Mouse (Mus musculus) cerebellum, postnatal 4 days (tissue): Measurements from ENCODE around the gene Yipf3.
A peak's percentile ranks its signal among the peaks of the same experiment; 100 is the strongest.

Source experiments
- DNase-seq, 2 experiments: peaks; one replicate each; pipeline ENCODE4 v3.0.0; 2022; ENCODE audit warnings: low spot score in 2 of 2, mixed read lengths in 1 of 2

Yipf3 gene

GRCm38 (mm10) chr17:46247512-46248188, at the start of gene Yipf3, which contains the start of gene Polr1c:
Gene Yipf3, plus strand, starts transcription at chr17:46248080.
Gene Polr1c, minus strand, starts transcription at chr17:46248054.
- DNase-seq: peak; percentile 86 to 93

GRCm38 (mm10) chr17:46201151-46201550, 46.7 kb upstream of the Yipf3 start:
- DNase-seq: no peak

- DNase-seq: peak; percentile 85 to 94
Measured at GRCm38 (mm10) chr17:46202421-46203071, 45.3 kb upstream of the Yipf3 start, which contains the start of the genes Polh and Xpo5. Gene Polh, minus strand, starts transcription at chr17:46202645. Gene Xpo5, plus strand, starts transcription at chr17:46202782.

- no peak for DNase-seq
Measured at GRCm38 (mm10) chr17:46203078-46203477, 44.8 kb upstream of the Yipf3 start.

- no peak for DNase-seq
Measured at GRCm38 (mm10) chr17:46206676-46207075, 41.2 kb upstream of the Yipf3 start.

- no peak for DNase-seq
Measured at GRCm38 (mm10) chr17:46210550-46210949, 37.3 kb upstream of the Yipf3 start.

GRCm38 (mm10) chr17:46221601-46222000, 26.3 kb upstream of the Yipf3 start:
- no peak for DNase-seq

- DNase-seq: no peak
Measured at GRCm38 (mm10) chr17:46227576-46227975, 20.3 kb upstream of the Yipf3 start.

GRCm38 (mm10) chr17:46236067-46236466, 11.8 kb upstream of the Yipf3 start:
- no peak for DNase-seq

- no peak for DNase-seq
Measured at GRCm38 (mm10) chr17:46237079-46237478, 10.8 kb upstream of the Yipf3 start.

- no peak for DNase-seq
Measured at GRCm38 (mm10) chr17:46237480-46237879, 10.4 kb upstream of the Yipf3 start.

GRCm38 (mm10) chr17:46239516-46240114, 8.3 kb upstream of the Yipf3 start:
- DNase-seq: no peak

GRCm38 (mm10) chr17:46241471-46241870, 6.4 kb upstream of the Yipf3 start:
- DNase-seq: no peak

- DNase-seq: no peak
Measured at GRCm38 (mm10) chr17:46242274-46242673, 5.6 kb upstream of the Yipf3 start.

GRCm38 (mm10) chr17:46242993-46243392, 4.9 kb upstream of the Yipf3 start:
- DNase-seq: no peak

GRCm38 (mm10) chr17:46243624-46244023, 4.3 kb upstream of the Yipf3 start:
- DNase-seq: no peak

- no peak for DNase-seq
Measured at GRCm38 (mm10) chr17:46244579-46244978, 3.3 kb upstream of the Yipf3 start.

- no peak for DNase-seq
Measured at GRCm38 (mm10) chr17:46248189-46248522, 276 bp downstream of the Yipf3 start.

- no peak for DNase-seq
Measured at GRCm38 (mm10) chr17:46251174-46251573, 3.3 kb downstream of the Yipf3 start.

GRCm38 (mm10) chr17:46252571-46253451, 4.9 kb downstream of the Yipf3 start:
- DNase-seq: no peak

- DNase-seq: peak; percentile 92 to 95
Measured at GRCm38 (mm10) chr17:46253452-46254084, 5.7 kb downstream of the Yipf3 start, which contains the start of gene Lrrc73. Gene Lrrc73, plus strand, starts transcription at chr17:46253531.
